In the genomic region with DNA sequence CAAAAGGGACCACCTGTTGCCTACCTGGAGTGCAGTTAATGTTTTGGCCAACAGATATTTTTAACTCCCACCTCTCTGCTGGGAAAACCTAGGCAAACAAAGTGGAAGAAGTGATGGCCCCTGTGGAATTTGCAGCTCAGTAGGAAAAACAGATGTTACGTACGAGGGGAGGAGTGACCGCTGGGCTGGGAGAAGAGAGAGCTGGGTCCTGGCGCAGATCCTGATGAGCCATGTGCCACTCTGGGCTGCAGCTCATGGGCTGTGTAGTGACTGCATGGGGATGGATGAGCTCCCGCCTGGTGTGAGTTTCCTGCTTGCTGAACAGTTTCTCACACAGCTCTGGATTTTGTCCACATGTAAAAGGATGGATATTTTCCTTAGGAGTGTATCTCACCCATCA, we compare ENCODE assay signal across 9 mouse cellular contexts. TPM values are rescaled to one million over a fixed set of nuclear protein-coding genes. Genes with fewer than 3 reads are reported as not detected.
DNase-seq lines count a peak whose midpoint lies in the region; ATAC-seq and TF ChIP-seq lines count a peak whose summit lies in the region.
"Had no signal": no experiment of that assay in that cellular context is flagged by ENCODE, and none has a peak within 500 bp of the region (broad histone marks: within the 10 kb centered on the region; RNA-seq: fewer than 3 reads in every experiment).

No protein-coding gene starts in this region.

- 0 out of 2 replicates have a peak, but pooled peaks have one; percentile 41 for ATAC-seq in intestine, embryonic 15.5 days
- no peak for ATAC-seq in intestine, postnatal 0 days
- ATAC-seq in midbrain, embryonic 13.5 days, result no peak

- no peaks in the 10 kb centered on the region for H3K36me3 ChIP-seq in intestine, embryonic 15.5 days
- no peaks in the 10 kb centered on the region for H3K36me3 ChIP-seq in intestine, postnatal 0 days (ENCODE audit: control insufficient read depth, insufficient read depth)
- H3K36me3 ChIP-seq in CH12.LX (replicated peaks in 1 of 2; ENCODE audit: control insufficient read depth in 1 of 2, insufficient read depth in 1 of 2, low read length in 1 of 2), result peaks cover 0 to 35% of the 10 kb centered on the region in 2 experiments
- no peaks in the 10 kb centered on the region for H3K36me3 ChIP-seq in midbrain, embryonic 13.5 days
- H3K36me3 ChIP-seq: stomach, embryonic 15.5 days had no signal

- no peaks in the 10 kb centered on the region for H3K27me3 ChIP-seq in intestine, embryonic 15.5 days (replicated peaks)
- no peaks in the 10 kb centered on the region for H3K27me3 ChIP-seq in intestine, postnatal 0 days (replicated peaks; ENCODE audit: control insufficient read depth, insufficient read depth, low read length)
- no peaks in the 10 kb centered on the region for H3K27me3 ChIP-seq in CH12.LX (replicated peaks)
- H3K27me3 ChIP-seq in midbrain, embryonic 13.5 days, result no peaks in the 10 kb centered on the region
- H3K27me3 ChIP-seq: stomach, embryonic 15.5 days had no signal

- in situ Hi-C loops in CH12.LX (cut with MboI; ENCODE audit: low pct_ligation_motif_present, low pct_unique_long_range_greater_than_20kb, low sequenced_read_pairs), result no loop called here

- no peaks in the 10 kb centered on the region for H3K79me2 ChIP-seq in CH12.LX (replicated peaks; ENCODE audit: control insufficient read depth, extremely low read depth, insufficient read depth, poor library complexity, severe bottlenecking)

- no peak for TF ChIP-seq POLR2A in CH12.LX (IDR thresholded peaks at IDR 0.05; ENCODE audit: low read depth, low read length)

- H3K4me2 ChIP-seq in intestine, embryonic 15.5 days (replicated peaks), result no peak overlapping the region
- H3K4me2 ChIP-seq in intestine, postnatal 0 days (replicated peaks; ENCODE audit: low read depth), result no peak overlapping the region
- peak overlapping the region; percentile 55 for H3K4me2 ChIP-seq in CH12.LX (ENCODE audit: insufficient read depth, low read depth, poor library complexity, severe bottlenecking)
- H3K4me2 ChIP-seq in midbrain, embryonic 13.5 days (replicated peaks), result no peak overlapping the region

- DNase-seq in CH12.LX (ENCODE audit: extremely low read depth), result no peak
- DNase-seq in embryo, embryonic 9.5 days (ENCODE audit: extremely low spot score), result peak; percentile 24
- DNase-seq in heart, postnatal 25 days (ENCODE audit: low spot score), result peak; percentile 43
- no peak for DNase-seq in right cerebral cortex, postnatal 14 days
- DNase-seq in left cerebral cortex, postnatal 14 days (ENCODE audit: low spot score in 2 of 2), result no peak

- no peak overlapping the region for H3K9ac ChIP-seq in intestine, embryonic 15.5 days
- H3K9ac ChIP-seq in intestine, postnatal 0 days (ENCODE audit: low read depth, low read length), result no peak overlapping the region
- H3K9ac ChIP-seq in CH12.LX (ENCODE audit: insufficient read depth, low read depth), result peak overlapping the region; percentile 42; the same call in 1 of the 2 replicates
- H3K9ac ChIP-seq in midbrain, embryonic 13.5 days (replicated peaks), result no peak overlapping the region
- H3K9ac ChIP-seq: stomach, embryonic 15.5 days had no signal

- H3K4me3 ChIP-seq in intestine, embryonic 15.5 days (replicated peaks), result no peak overlapping the region
- no peak overlapping the region for H3K4me3 ChIP-seq in intestine, postnatal 0 days (ENCODE audit: low read depth, low read length)
- peak overlapping the region in 2 of 3 experiments; percentile 18 to 43 for H3K4me3 ChIP-seq in CH12.LX (replicated peaks in 1 of 3; ENCODE audit: low read depth in 2 of 3, low read length in 2 of 3, poor library complexity in 1 of 3)
- no peak overlapping the region for H3K4me3 ChIP-seq in midbrain, embryonic 13.5 days (replicated peaks)
- H3K4me3 ChIP-seq: stomach, embryonic 15.5 days had no signal

- whole genome bisulfite sequencing in intestine, embryonic 15.5 days, result 35% methylated on average over 5 of the region's 5 CpGs
- 39% methylated on average over 5 of the region's 5 CpGs for WGBS in intestine, postnatal 0 days
- 63% methylated on average over 5 of the region's 5 CpGs for WGBS in midbrain, embryonic 13.5 days

- 0 out of 2 replicates have a peak, but pooled peaks cover 3% of the 10 kb centered on the region for H3K4me1 ChIP-seq in intestine, embryonic 15.5 days (replicated peaks)
- H3K4me1 ChIP-seq in intestine, postnatal 0 days (replicated peaks; ENCODE audit: control insufficient read depth, insufficient read depth, low read length), result no peaks in the 10 kb centered on the region
- H3K4me1 ChIP-seq in CH12.LX (ENCODE audit: control insufficient read depth in 1 of 2, insufficient read depth in 2 of 2), result peaks cover 2 to 12% of the 10 kb centered on the region in 2 experiments; a peak in 3 of 4 replicates
- H3K4me1 ChIP-seq in midbrain, embryonic 13.5 days (replicated peaks), result peaks cover 14% of the 10 kb centered on the region
- H3K4me1 ChIP-seq: stomach, embryonic 15.5 days had no signal

- dilution Hi-C loops in CH12.LX (cut with MboI; ENCODE audit: extremely low pct_ligation_motif_present, extremely low pct_unique_long_range_greater_than_20kb, low sequenced_read_pairs), result no loop called here

- TF ChIP-seq RAD21 in CH12.LX (IDR thresholded peaks at IDR 0.05; ENCODE audit: low read depth, low read length), result no peak

- TF ChIP-seq EP300 in CH12.LX (IDR thresholded peaks at IDR 0.05; ENCODE audit: low read length), result no peak

- H3K27ac ChIP-seq in intestine, embryonic 15.5 days, result no peak overlapping the region
- H3K27ac ChIP-seq in intestine, postnatal 0 days (ENCODE audit: low read depth, low read length), result no peak overlapping the region
- no peak overlapping the region for H3K27ac ChIP-seq in CH12.LX (ENCODE audit: insufficient read depth, low read depth)
- H3K27ac ChIP-seq in midbrain, embryonic 13.5 days, result no peak overlapping the region

- H3K9me3 ChIP-seq in intestine, embryonic 15.5 days, result no peaks in the 10 kb centered on the region
- no peaks in the 10 kb centered on the region for H3K9me3 ChIP-seq in intestine, postnatal 0 days (ENCODE audit: control insufficient read depth)
- H3K9me3 ChIP-seq in CH12.LX (replicated peaks; ENCODE audit: low read length), result no peaks in the 10 kb centered on the region
- no peaks in the 10 kb centered on the region for H3K9me3 ChIP-seq in midbrain, embryonic 13.5 days
- H3K9me3 ChIP-seq: stomach, embryonic 15.5 days had no signal

- TF ChIP-seq CTCF in intestine, postnatal 0 days (IDR thresholded peaks at IDR 0.05; ENCODE audit: low read depth), result no peak
- TF ChIP-seq CTCF in CH12.LX (conservative IDR thresholded peaks at IDR 0.05 in 1 of 2, IDR thresholded peaks at IDR 0.05 in 1 of 2; ENCODE audit: low read depth in 2 of 2, low read length in 2 of 2), result no peak

- intact Hi-C loops in heart, postnatal 25 days (cut with DNase I), result no loop called here
- intact Hi-C loops in left cerebral cortex, postnatal 14 days (cut with DNase I), result no loop called here

TF ChIP-seq in CH12.LX, 34 proteins besides CTCF, POLR2A, EP300 and RAD21:
- TF ChIP-seq ELF1 (IDR thresholded peaks at IDR 0.05; ENCODE audit: low read depth, low read length), result no peak
- TF ChIP-seq MXI1 (IDR thresholded peaks at IDR 0.05; ENCODE audit: low read depth, low read length), result 0 out of 2 replicates have a peak, but pooled peaks have one; percentile 24
- 0 out of 2 replicates have a peak, but pooled peaks have one; percentile 36 for TF ChIP-seq MYC (IDR thresholded peaks at IDR 0.05; ENCODE audit: low read depth, low read length)
TF ChIP-seq in CH12.LX: peak in this region for 2.

RNA-seq across cellular contexts. Expression of gene Sec16b, which starts 1.3 kb away (rescaled TPM):
- 12.1 and 12.9 TPM in 2 replicates for polyA plus RNA-seq in intestine, embryonic 15.5 days (2015; fragmentation: Nextera tagmentation; extraction: Ambion mirVana)
- polyA plus RNA-seq in intestine, postnatal 0 days (2015; fragmentation: Nextera tagmentation; extraction: Ambion mirVana), result 28.6 and 33.0 TPM in 2 replicates
- total RNA-seq in CH12.LX (2012; rRNA removed) (10.6 and 13.9 TPM in 2 replicates), CH12.LX (2014; rRNA removed) (14.6 and 16.7 TPM in 2 replicates)
- 17.1 and 19.6 TPM in 2 replicates for polyA plus RNA-seq in CH12.LX (2012; ENCODE audit: insufficient read length, low read depth)
- total RNA-seq in heart, postnatal 25 days (2021), result 1 to 10 TPM in 1 of 2 experiments, under 1 TPM in 1; 0.98 to 1.4 TPM
- total RNA-seq in left cerebral cortex, postnatal 14 days (2021), result under 1 TPM; 0.70 to 0.72 TPM
- polyA plus RNA-seq in midbrain, embryonic 13.5 days (2015; fragmentation: Nextera tagmentation; extraction: Ambion mirVana), result 0.26 and 0.32 TPM in 2 replicates

RNA-seq across cellular contexts. Expression of gene Cryzl2, which starts 49.4 kb away (rescaled TPM):
- polyA plus RNA-seq in intestine, embryonic 15.5 days (2015; fragmentation: Nextera tagmentation; extraction: Ambion mirVana), result 9.3 and 11.4 TPM in 2 replicates
- 8.8 and 10.5 TPM in 2 replicates for polyA plus RNA-seq in intestine, postnatal 0 days (2015; fragmentation: Nextera tagmentation; extraction: Ambion mirVana)
- total RNA-seq in CH12.LX (2012; rRNA removed) (24.6 and 41.0 TPM in 2 replicates), CH12.LX (2014; rRNA removed) (23.6 and 25.0 TPM in 2 replicates)
- polyA plus RNA-seq in CH12.LX (2012; ENCODE audit: insufficient read length, low read depth), result 22.5 and 28.3 TPM in 2 replicates
- 10 to 100 TPM in 1 of 2 experiments, 1 to 10 TPM in 1; 8.4 to 10.3 TPM for total RNA-seq in heart, postnatal 25 days (2021)
- total RNA-seq in left cerebral cortex, postnatal 14 days (2021), result 1 to 10 TPM; 3.0 to 4.8 TPM
- polyA plus RNA-seq in midbrain, embryonic 13.5 days (2015; fragmentation: Nextera tagmentation; extraction: Ambion mirVana), result 6.0 and 7.4 TPM in 2 replicates

Comparison
In these comparisons a context has a peak if more than half of its experiments do, and no peak if none do; other contexts are left out.
1. H3K4me3 ChIP-seq: peak in CH12.LX (2 of 3); none in intestine, embryonic 15.5 days (single experiment), intestine, postnatal 0 days (single experiment) and midbrain, embryonic 13.5 days (single experiment).
2. DNase-seq: peak in embryo, embryonic 9.5 days (single experiment) and heart, postnatal 25 days (single experiment); none in CH12.LX (single experiment), right cerebral cortex, postnatal 14 days (single experiment) and left cerebral cortex, postnatal 14 days (0 of 2).